Mouse (Mus musculus): ENCODE data around the gene Erbb4. TPM values are rescaled to one million over a fixed set of nuclear protein-coding genes. Genes with fewer than 3 reads are reported as not detected.

Erbb4 gene
- total RNA-seq, 2 experiments from 2014 or later: not detected

DNA sequence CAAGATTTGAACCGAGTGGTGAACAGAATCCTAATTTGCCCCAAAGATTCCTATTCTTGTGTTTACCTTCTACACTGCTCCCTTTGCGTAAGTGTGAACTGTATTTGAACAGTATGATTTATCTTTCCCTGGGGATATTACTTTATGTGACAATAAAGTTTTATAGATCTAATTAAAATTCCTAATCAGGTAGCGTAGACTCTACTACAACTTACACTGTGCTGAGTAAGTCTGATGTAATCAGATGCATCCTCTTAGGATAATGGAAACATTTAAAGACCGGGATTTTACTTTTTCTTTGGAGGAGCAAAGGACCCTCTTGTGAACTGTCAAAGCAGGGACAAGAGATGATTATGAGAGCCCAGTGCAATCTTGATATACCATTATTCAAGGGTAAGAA is 433.2 kb downstream of the Erbb4 start:
- no peak for ATAC-seq (replicated peaks; ENCODE audit: low FRiP score, low TSS enrichment, poor library complexity, severe bottlenecking)

DNA sequence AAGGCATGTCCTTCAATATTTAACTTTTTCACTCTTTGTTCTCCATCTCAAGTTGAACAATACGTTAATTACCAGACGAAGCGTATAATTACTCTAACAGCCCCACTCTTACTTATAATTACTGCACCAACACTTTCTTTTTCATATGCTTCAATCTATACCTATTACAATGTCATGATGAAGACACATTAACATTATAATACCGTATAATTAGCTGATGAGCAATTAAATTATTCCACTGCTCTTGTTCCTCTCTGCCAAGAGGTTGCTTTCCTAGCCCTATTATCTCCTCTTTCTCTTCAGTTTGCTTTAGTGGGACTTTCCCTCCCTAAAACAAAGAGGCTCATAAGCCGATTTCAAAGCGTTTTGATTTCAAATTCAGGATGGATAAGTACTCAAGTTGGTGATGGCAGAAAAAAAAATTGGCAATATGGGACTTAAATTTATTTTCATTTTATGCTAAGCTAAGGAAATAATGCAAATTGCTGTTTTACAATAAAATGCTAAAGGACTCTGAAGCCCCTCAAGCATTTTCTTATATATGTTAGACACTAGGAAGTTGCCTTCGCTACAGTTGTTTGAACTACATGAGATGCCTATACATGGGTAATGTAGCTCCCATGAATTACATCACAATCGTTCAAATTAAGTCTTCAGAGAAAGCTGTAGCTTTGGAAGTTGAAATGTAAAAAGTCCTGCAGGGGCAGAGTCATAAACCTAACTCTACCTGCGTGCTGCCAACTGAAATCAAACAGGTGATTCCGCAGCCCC is 440.8 kb downstream of the Erbb4 start:
- ATAC-seq (replicated peaks; ENCODE audit: low FRiP score, low TSS enrichment, poor library complexity, severe bottlenecking): no peak

DNA sequence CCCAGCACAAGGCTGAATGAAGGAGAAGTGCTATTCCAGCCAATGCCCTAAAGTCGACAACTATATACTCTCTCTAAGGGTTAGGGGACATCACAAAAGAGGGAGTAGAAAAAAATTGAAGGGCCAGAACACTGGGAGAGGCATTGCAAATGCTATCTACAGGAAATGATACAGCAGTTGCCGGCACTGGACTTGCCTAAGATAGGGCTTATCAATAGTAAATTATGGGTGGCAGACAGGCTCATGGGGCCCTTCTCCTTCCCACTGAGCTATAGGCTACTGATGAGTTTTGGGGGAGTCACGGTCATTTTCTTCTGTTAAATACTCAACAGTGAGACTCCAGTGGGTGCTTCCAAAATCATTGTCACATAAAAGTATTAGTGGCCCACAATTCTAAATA is 517.4 kb downstream of the Erbb4 start:
- no peak for ATAC-seq (replicated peaks; ENCODE audit: low FRiP score, low TSS enrichment, poor library complexity, severe bottlenecking)

DNA sequence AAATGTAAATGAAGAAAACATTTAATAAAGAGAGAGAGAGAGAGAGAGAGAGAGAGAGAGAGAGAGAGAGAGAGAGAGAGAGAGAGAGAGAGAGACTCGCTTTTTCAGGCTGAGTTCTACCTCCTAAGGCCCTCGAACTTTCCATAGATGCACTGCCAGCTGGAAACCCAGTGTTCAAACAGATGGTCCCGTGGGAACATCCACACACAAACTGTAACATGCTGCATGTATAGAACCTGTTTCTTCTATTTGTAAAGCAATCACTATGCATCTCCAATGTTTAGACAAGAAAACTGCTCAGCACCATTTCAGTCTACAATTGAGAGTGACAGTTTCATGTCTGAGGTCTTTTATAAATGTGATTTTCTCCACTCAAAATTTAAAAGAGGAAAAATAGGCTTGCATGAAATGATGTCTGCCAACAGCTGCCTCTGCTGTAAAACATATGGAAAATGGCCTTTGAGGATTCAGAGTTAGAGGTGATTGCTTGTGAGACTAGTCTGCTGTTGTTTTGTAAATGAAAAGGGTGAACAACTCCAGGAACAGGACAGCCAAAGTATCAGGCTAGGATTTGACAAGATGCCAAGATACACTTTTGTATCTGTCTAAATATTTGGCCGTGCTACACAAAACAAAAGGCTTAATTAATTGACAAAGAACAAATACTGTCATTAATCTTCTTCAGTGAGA is 533.9 kb downstream of the Erbb4 start:
- no peak for ATAC-seq (replicated peaks; ENCODE audit: low FRiP score, low TSS enrichment, poor library complexity, severe bottlenecking)

DNA sequence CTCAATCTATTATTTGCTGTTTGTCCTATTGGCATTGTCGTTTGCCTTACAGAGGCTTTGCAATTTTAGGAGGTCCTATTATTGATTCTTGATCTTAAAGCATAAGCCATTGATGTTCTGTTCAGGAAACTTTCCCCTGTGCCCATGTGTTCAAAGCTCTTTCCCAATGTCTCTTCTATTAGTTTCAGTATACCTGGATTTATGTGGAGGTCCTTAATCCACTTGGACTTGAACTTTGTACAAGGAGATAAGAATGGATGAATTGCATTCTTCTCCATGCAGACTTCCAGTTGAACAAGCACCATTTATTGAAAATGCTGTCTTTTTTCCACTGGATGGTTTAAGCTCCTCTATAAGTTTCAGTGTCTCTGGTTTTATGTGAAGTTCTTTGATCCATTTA is 536.9 kb downstream of the Erbb4 start:
- ATAC-seq (replicated peaks; ENCODE audit: low FRiP score, low TSS enrichment, poor library complexity, severe bottlenecking): no peak

DNA sequence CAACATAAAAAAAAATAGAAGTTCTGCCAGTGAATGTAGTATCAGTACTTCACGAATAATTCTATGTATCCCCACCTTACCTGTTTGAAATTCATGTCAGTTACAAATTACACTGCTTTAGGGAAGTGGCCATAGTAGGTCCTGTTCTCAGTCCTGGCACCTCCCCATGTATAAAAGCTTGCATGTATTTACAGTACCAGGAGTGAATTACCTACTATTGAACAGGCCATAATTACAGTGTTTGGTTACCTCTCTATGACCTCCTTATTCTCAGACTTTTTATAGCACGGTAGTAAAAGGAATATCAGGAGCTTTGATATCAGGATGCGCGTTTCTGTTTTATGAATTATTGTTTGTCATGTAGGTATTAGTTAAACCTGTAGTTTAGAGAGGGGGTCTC is 564.9 kb downstream of the Erbb4 start:
- ATAC-seq (replicated peaks; ENCODE audit: low FRiP score, low TSS enrichment, poor library complexity, severe bottlenecking): no peak

DNA sequence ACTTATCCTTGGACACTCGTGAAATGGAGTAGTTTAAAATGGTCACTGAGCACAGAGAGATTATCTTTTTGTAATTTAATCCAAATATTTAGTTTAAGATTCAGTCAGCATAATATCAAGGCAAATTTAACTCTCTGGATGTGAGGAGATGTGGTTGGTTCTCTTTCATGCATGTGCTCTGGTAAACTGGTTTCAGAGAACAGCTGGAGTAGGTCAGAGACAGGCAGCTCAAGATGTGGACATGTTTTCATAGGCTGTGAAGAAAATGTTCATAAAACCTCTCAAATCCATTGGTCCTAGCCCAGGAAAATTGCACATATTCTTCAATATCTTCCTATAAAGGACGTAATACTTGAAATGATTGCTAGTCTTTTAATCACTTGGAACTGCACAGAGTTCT is 590.0 kb downstream of the Erbb4 start:
- no peak for ATAC-seq (replicated peaks; ENCODE audit: low FRiP score, low TSS enrichment, poor library complexity, severe bottlenecking)

DNA sequence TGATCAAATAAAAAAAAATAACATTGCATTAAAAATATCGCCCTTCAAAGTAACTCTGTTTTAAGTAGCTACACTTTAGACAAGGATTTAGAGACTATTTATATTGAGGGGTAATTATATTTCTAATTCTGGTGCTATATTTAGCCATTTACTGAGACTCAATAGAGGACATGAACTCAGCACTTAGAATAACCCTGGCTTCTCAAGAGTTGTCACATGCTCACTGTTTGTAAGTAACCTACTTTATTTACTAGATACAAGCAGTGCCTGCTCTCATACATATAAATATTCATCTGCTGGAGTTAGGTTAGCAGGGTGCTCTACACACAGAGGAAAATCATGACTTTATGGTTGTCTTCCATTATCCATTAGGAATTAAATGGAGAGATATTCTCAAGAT is 604.0 kb downstream of the Erbb4 start:
- ATAC-seq (replicated peaks; ENCODE audit: low FRiP score, low TSS enrichment, poor library complexity, severe bottlenecking): no peak

DNA sequence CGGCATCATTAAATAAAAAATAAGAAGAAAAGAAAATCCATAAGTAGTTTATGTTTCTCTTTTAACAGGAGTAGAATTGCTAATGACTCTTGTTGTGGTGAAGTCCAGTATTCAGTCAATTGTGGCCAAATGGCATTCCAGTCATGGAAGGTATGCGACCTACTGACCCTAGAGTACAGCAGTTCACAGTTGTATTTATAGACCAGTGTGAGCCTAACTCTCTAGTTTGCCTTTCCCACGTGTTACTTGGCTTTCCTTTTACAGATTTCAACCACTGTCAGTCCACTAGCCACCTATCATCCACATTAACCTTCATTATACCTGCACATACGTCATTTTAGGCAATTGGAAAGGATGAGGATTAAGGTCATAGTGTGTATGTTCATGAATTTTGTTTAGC is 606.3 kb downstream of the Erbb4 start:
- no peak for ATAC-seq (replicated peaks; ENCODE audit: low FRiP score, low TSS enrichment, poor library complexity, severe bottlenecking)

DNA sequence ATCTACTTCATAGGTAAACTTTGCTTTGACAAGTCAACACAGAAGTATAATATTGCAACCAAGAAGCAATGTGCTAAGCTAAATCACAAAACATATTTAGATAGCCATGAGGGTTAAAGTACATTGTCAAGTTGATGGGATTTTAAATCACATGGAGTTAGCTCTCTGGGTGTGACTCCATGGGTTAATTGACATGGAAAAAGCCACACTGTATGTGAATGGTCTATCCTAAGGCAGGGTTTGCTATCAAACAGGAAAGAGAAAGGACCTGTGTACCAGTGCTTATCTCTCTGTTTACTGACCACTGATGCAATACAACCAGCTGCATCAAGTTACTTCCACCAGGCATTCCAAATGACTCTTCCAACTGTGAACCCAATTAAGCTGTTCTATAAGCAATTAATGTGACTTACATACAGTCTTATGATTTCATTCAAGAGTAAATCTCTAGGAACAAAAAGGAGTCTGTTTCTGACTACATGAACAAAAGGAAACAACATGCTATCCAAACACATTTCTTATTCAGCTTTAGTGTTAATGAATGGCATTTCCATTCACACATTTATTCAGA is 641.4 kb downstream of the Erbb4 start:
- ATAC-seq (replicated peaks; ENCODE audit: low FRiP score, low TSS enrichment, poor library complexity, severe bottlenecking): no peak

DNA sequence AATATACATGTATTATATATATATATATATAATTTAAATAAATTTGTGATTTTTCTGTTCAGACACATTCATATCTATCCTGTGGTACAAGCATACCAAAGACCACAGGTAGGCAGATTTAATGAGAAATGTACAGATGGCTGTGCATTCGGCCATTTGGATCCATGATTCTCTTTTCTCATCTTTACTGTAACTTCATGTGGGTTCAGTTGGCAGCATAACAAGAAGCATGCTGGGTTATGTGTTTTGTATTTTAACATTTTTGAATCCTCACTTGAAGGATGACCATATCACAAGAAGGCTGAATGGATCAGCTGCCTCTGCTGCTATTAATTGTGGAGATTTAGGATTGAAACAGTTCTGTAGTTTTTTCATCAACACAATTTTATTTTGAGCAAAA is 656.6 kb downstream of the Erbb4 start:
- no peak for ATAC-seq (replicated peaks; ENCODE audit: low FRiP score, low TSS enrichment, poor library complexity, severe bottlenecking)

DNA sequence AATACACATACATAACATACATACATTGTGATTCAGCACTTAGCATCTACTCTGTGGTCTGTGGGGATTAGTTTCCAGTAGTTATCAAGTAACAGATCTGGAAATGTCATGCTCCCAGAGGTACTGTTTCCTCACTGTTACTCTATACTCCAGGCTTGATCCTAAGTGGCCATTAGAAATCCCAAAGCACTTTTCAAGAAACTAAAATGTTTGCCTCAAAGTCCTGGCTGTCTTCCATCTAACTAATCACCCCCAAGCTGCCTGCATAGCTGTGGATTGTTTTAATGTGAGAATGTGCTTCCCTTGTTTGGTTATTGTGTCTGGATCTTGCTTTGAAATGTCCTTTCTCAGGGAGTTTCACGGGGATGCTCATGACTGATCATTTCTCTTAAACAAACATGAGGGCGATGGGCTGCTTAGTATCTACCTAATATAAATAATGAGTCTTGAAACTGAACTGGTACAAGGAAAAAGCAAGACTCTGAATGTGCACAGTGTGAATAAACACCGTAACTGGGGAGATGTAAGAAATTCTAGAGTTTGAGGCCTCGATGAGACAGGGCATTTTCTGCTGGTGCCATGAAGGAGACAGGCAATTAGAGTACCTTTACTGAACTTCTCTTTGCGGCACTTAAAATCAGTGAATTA is 683.4 kb downstream of the Erbb4 start:
- no peak for ATAC-seq (replicated peaks; ENCODE audit: low FRiP score, low TSS enrichment, poor library complexity, severe bottlenecking)

DNA sequence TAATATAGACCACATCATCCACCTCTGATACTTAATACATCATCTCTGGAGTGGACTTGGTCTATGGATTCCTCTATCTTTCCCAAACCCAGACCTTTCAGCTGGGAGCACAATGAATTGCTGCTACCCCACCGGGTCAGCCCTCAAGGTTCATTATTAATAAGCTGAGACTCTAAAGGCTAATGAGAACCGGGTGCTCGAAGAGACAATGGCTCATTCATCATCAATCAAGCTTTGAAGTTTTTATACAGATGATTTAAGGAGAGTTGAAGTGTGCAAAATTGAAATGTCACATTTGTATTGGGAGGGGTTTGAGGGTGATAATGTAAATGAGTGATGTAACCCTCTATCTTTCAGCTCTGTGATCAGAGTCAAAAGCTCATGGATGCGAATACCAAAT is 706.7 kb downstream of the Erbb4 start:
- ATAC-seq (replicated peaks; ENCODE audit: low FRiP score, low TSS enrichment, poor library complexity, severe bottlenecking): no peak

DNA sequence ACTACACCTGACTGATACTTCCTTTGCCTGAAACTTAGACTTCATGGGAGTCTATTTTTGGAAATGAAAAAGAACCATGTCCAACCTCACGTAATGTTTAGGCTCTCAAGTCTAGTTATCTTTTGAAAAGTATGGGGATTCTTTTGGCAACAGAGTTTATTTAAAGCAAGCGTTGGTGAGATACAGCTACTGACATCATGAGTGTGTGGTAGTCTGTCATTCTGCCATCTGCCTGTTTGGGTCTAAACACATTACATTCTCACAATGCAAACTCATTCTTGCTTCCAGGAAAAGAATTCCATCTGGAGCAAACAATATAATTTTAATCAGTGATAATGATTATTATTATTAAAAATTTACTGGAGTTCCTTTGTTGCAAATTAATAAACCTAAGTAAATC is 736.3 kb downstream of the Erbb4 start:
- no peak for ATAC-seq (replicated peaks; ENCODE audit: low FRiP score, low TSS enrichment, poor library complexity, severe bottlenecking)

DNA sequence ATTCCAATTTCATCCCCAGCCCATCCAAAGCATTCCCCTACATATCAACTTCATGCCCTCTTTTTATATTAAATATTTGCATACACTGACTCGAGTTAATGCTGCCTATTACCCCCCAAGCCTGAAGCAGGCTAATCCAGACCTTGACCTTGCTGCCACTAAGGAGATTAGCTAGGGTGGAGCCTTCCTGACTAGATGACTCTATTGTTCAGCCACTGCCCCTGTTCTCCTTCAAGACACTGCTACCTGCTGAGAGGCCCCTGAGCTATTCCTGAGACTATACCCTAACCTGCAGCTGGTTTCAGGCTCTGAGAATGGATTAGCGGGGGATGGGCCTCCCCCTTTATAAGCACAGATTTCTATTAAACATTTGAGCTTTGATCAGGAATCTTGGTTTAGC is 774.1 kb downstream of the Erbb4 start:
- no peak for ATAC-seq (replicated peaks; ENCODE audit: low FRiP score, low TSS enrichment, poor library complexity, severe bottlenecking)

DNA sequence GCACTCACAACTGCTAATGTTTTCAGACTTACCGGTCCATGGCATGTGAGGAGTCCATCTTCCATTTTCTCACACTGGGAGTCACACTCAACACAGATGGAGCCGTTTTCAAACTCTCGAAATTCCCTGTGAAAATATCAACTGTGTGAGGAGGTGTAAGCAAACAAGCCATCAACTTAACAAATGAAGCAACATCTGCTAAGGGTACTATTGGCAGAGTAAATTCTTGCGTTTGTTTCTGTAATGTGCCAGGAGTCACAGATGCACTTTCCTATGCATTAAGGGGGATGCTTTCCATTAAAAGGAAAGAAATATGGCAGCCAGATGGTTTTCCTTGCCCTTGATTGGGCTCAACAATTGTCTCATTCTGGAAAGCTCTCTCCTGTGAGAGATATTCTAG is 802.0 kb downstream of the Erbb4 start:
- ATAC-seq (replicated peaks; ENCODE audit: low FRiP score, low TSS enrichment, poor library complexity, severe bottlenecking): no peak

DNA sequence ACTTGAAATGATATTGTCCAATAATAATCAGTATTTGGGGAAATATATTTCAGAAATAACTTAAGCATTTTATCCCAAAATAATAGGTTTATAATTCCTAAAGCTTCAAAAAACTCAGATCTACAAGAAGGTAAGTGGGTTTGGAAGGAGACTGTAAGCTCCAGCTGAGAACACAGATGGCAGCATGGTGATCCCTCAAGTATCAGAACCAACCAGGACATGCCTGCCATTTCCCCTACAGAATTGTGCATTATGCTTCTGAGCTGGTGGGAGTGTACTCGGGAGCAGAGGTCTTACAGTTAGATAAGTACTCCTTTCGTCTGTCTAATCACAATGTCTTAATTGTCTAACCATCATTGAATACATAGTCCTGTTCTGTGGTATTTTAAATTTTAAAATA is 823.4 kb downstream of the Erbb4 start:
- no peak for ATAC-seq (replicated peaks; ENCODE audit: low FRiP score, low TSS enrichment, poor library complexity, severe bottlenecking)

DNA sequence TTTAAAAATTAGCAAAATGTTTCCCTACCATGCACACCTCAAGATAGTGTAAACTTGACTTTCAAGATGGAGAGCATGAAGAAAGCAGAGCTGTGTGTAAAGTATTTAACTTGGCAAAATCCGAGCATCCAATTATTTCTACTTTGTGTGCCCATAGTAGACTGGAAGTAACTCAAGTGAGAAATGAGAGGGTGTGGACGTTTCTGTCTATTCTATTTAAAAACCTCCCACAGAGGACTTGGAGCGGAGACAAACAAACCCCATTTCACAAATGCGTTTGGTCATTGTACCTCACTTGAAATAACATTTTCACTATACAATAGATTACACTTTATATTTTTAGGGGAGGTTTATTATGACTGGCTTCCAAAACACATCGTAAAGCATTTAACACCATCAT is 832.0 kb downstream of the Erbb4 start:
- no peak for ATAC-seq (replicated peaks; ENCODE audit: low FRiP score, low TSS enrichment, poor library complexity, severe bottlenecking)

DNA sequence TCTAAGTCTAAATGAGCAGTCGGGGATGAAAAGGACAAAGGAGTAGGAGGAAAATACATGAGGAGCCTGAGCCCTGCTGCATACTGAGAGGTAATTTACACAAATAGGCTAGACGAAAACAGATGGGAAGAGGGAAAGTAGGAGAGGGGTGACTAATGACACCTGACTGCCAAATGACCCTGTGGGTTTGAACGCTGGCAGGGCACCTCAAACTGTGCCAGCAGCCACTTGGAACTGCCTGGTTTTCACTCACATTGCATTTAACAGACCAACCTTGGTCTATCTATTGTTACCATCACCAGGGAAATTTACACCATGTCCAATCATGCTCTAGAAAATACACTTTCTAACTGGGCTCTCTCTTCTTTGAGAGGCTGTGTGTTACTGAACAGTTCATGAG is 929.3 kb downstream of the Erbb4 start:
- no peak for ATAC-seq (replicated peaks; ENCODE audit: low FRiP score, low TSS enrichment, poor library complexity, severe bottlenecking)

DNA sequence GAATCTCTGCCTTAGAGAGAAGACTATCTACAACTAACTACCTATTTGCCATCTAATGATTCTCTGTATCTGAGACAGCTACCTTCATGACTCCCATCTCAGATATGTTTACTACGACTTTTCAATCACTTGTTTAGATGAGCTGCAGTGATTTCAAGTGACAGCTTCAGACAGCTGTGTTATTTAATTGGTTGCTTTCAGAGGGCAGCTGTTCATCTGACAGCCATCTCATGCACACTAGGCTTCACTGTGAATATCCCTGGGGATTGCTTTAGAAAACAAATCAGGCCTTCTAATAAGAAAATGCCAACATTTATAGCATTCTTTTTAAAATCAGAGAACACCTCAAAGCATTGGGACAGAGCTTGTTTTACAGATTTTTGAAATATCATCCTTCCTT is 952.6 kb downstream of the Erbb4 start:
- ATAC-seq (replicated peaks; ENCODE audit: low FRiP score, low TSS enrichment, poor library complexity, severe bottlenecking): no peak

DNA sequence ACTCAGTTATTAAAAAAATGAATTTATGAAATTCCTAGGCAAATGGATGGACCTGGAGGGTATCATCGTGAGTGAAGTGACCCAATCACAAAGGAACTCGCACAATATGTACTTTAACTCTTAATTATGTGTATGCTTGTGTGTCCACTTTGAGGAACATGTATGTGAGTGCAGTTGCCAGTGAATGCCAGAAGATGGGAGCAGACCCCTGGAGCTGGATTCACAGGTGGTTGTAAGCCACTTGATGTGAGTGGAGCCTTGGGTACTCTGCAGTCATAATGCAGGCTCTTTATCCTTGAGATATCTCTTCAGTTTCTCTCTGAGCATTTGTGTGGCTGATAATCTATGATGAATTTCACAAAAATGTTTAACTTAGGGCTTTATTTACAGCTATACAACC is 957.3 kb downstream of the Erbb4 start:
- ATAC-seq (replicated peaks; ENCODE audit: low FRiP score, low TSS enrichment, poor library complexity, severe bottlenecking): no peak
